Comparison of ENCODE assay signal across 7 mouse cellular contexts in genomic region chr2:29934906-29935599, GRCm38 (mm10). TPM values are rescaled to one million over a fixed set of nuclear protein-coding genes. Genes with fewer than 3 reads are reported as not detected.
DNase-seq lines count a peak whose midpoint lies in the region; ATAC-seq and TF ChIP-seq lines count a peak whose summit lies in the region.

Gene Gle1 (plus strand): TSS chr2:29935426.

- no peaks in the 10 kb centered on the region for H3K27me3 ChIP-seq in embryonic facial prominence, embryonic 10.5 days (replicated peaks; ENCODE audit: low read depth, poor library complexity, severe bottlenecking)
- no peaks in the 10 kb centered on the region for H3K27me3 ChIP-seq in intestine, postnatal 0 days (replicated peaks; ENCODE audit: control insufficient read depth, insufficient read depth, low read length)
- no peaks in the 10 kb centered on the region for H3K27me3 ChIP-seq in midbrain, embryonic 12.5 days
- no peaks in the 10 kb centered on the region for H3K27me3 ChIP-seq in small intestine, adult 2 months (ENCODE audit: control insufficient read depth, insufficient read depth, low read length)

- peak; percentile 89 for TF ChIP-seq CTCF in intestine, postnatal 0 days (IDR thresholded peaks at IDR 0.05; ENCODE audit: low read depth)
- TF ChIP-seq CTCF in small intestine, adult 2 months (IDR thresholded peaks at IDR 0.05; ENCODE audit: extremely low read depth, insufficient read length, insufficient replicate concordance, low read depth, low read length): peak; percentile 60; the same call in 1 of the 2 replicates

- no peaks in the 10 kb centered on the region for H3K9me3 ChIP-seq in embryonic facial prominence, embryonic 10.5 days
- no peaks in the 10 kb centered on the region for H3K9me3 ChIP-seq in intestine, postnatal 0 days (ENCODE audit: control insufficient read depth)
- no peaks in the 10 kb centered on the region for H3K9me3 ChIP-seq in midbrain, embryonic 12.5 days

- DNase-seq in adrenal gland, postnatal 10 days: peak; percentile 98
- DNase-seq in embryonic facial prominence, embryonic 10.5 days (ENCODE audit: low spot score): peak; percentile 97
- no peak for DNase-seq in gonadal fat pad, adult 2 months (ENCODE audit: low read depth)
- DNase-seq in left cerebral cortex, postnatal 4 days: peak; percentile 97

- intact Hi-C loops in left cerebral cortex, postnatal 4 days (cut with DNase I): loop anchor here (10.0 kb wide), 1 partner anchor 370 kb away; no protein-coding TSS in a partner anchor

- TF ChIP-seq POLR2A in small intestine, adult 2 months (IDR thresholded peaks at IDR 0.05; ENCODE audit: low read depth, low read length): no peak

- peak; percentile 96 for ATAC-seq in intestine, postnatal 0 days
- ATAC-seq in midbrain, embryonic 12.5 days (ENCODE audit: low FRiP score, low read depth): peak; percentile 95

- H3K9ac ChIP-seq in intestine, postnatal 0 days (ENCODE audit: low read depth, low read length): peak within 1 kb of the TSS; percentile 47
- H3K9ac ChIP-seq in midbrain, embryonic 12.5 days (replicated peaks): peak within 1 kb of the TSS; percentile 63

- H3K4me2 ChIP-seq in intestine, postnatal 0 days (replicated peaks; ENCODE audit: low read depth): peak within 1 kb of the TSS; percentile 71
- H3K4me2 ChIP-seq in midbrain, embryonic 12.5 days (replicated peaks): peak within 1 kb of the TSS; percentile 69

- peak within 1 kb of the TSS; percentile 87 for H3K4me3 ChIP-seq in embryonic facial prominence, embryonic 10.5 days
- peak within 1 kb of the TSS; percentile 63 for H3K4me3 ChIP-seq in intestine, postnatal 0 days (ENCODE audit: low read depth, low read length)
- H3K4me3 ChIP-seq in midbrain, embryonic 12.5 days: peak within 1 kb of the TSS; percentile 76
- H3K4me3 ChIP-seq in small intestine, adult 2 months (ENCODE audit: low read depth, low read length): peak within 1 kb of the TSS; percentile 95

- peaks cover 7% of the 10 kb centered on the region for H3K4me1 ChIP-seq in embryonic facial prominence, embryonic 10.5 days
- H3K4me1 ChIP-seq in intestine, postnatal 0 days (replicated peaks; ENCODE audit: control insufficient read depth, insufficient read depth, low read length): peaks cover 4% of the 10 kb centered on the region
- H3K4me1 ChIP-seq in midbrain, embryonic 12.5 days: peaks cover 7% of the 10 kb centered on the region
- peaks cover 3% of the 10 kb centered on the region; the same call in 1 of the 2 replicates for H3K4me1 ChIP-seq in small intestine, adult 2 months (ENCODE audit: control insufficient read depth, insufficient read depth, insufficient read length, low read length)

- H3K27ac ChIP-seq in embryonic facial prominence, embryonic 10.5 days (replicated peaks): peak within 1 kb of the TSS; percentile 86
- peak within 1 kb of the TSS; percentile 47; the same call in 1 of the 2 replicates for H3K27ac ChIP-seq in intestine, postnatal 0 days (ENCODE audit: low read depth, low read length)
- H3K27ac ChIP-seq in midbrain, embryonic 12.5 days (replicated peaks): peak within 1 kb of the TSS; percentile 78
- peak within 1 kb of the TSS; percentile 67 for H3K27ac ChIP-seq in small intestine, adult 2 months (ENCODE audit: insufficient read depth, low read depth, low read length)

- H3K36me3 ChIP-seq in embryonic facial prominence, embryonic 10.5 days (replicated peaks): peaks cover 52% of the 10 kb centered on the region
- peaks cover 26% of the 10 kb centered on the region for H3K36me3 ChIP-seq in intestine, postnatal 0 days (ENCODE audit: control insufficient read depth, insufficient read depth)
- peaks cover 39% of the 10 kb centered on the region for H3K36me3 ChIP-seq in midbrain, embryonic 12.5 days
- peaks cover 12% of the 10 kb centered on the region; the same call in 1 of the 2 replicates for H3K36me3 ChIP-seq in small intestine, adult 2 months (ENCODE audit: control insufficient read depth, insufficient read depth, low read length)

- WGBS in embryonic facial prominence, embryonic 10.5 days: 3% methylated on average over 44 of the region's 44 CpGs
- 4% methylated on average over 44 of the region's 44 CpGs for WGBS in intestine, postnatal 0 days
- 4% methylated on average over 44 of the region's 44 CpGs for WGBS in midbrain, embryonic 12.5 days
- 2% methylated on average over 44 of the region's 44 CpGs for WGBS in small intestine, adult 2 months

RNA-seq across cellular contexts. Expression of gene Gle1, which starts in this region (rescaled TPM):
- 10 to 100 TPM; 31.8 to 36.5 TPM for total RNA-seq in adrenal gland, postnatal 10 days (2021)
- polyA plus RNA-seq in embryonic facial prominence, embryonic 10.5 days (2016; fragmentation: Nextera tagmentation; extraction: Ambion mirVana): 78.1 and 79.6 TPM in 2 replicates
- polyA plus RNA-seq in gonadal fat pad, adult 2 months (2012; rRNA removed): 19.3 and 24.5 TPM in 2 replicates
- 14.3 and 14.5 TPM in 2 replicates for polyA plus RNA-seq in intestine, postnatal 0 days (2015; fragmentation: Nextera tagmentation; extraction: Ambion mirVana)
- total RNA-seq in left cerebral cortex, postnatal 4 days (2021): 10 to 100 TPM; 57.2 to 59.2 TPM
- polyA plus RNA-seq in midbrain, embryonic 12.5 days (2016; fragmentation: Nextera tagmentation; extraction: Ambion mirVana): 73.1 and 77.8 TPM in 2 replicates
- 4.4 and 7.4 TPM in 2 replicates for polyA plus RNA-seq in small intestine, adult 2 months (2012; rRNA removed)
